Mouse (Mus musculus) bone marrow macrophage, adult 2 months (primary cell): ENCODE results near the gene Cradd.

Source experiments
- CTCF ChIP-seq: IDR thresholded peaks from 2 replicates; pipeline ENCODE4 v1.5.1; 2012; ENCODE audit warnings: low read depth, mild to moderate bottlenecking, low read length, moderate library complexity
- POLR2A ChIP-seq: IDR thresholded peaks from 2 replicates; pipeline ENCODE4 v1.6.1; 2012; ENCODE audit warnings: mild to moderate bottlenecking, low read depth, low read length, borderline replicate concordance

DNA sequence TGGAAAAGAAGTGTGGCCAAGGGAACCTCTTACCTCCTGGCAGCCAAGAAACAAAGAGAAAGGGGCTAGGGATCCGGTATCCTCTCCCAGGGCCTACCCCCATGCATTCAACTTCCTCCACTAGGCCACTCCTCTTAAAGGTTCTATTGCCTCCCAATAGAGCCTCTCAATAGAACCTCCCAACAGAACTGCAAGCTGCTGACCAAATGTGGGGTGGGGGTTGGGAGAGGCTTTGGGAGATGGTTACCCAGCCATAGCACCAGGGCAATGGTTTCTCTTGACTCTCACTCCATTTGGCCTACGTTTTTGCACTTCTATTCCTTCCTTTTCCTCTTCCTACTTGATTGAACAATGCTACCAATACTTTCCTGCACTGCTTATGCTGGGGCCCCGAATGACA, 69.9 kb downstream of the Cradd start:
- no peak for TF ChIP-seq CTCF
- TF ChIP-seq POLR2A = no peak
